Mouse (Mus musculus) frontal cortex, postnatal 36 days (tissue): Measurements from ENCODE around the gene Lsm10.
A peak's percentile ranks its signal among the peaks of the same experiment; 100 is the strongest.

Experiments used
- DNase-seq, 2 experiments: peaks; one replicate each; pipeline ENCODE4 v3.0.0; 2022; ENCODE audit warnings: low spot score in 2 of 2

Gene Lsm10

DNA sequence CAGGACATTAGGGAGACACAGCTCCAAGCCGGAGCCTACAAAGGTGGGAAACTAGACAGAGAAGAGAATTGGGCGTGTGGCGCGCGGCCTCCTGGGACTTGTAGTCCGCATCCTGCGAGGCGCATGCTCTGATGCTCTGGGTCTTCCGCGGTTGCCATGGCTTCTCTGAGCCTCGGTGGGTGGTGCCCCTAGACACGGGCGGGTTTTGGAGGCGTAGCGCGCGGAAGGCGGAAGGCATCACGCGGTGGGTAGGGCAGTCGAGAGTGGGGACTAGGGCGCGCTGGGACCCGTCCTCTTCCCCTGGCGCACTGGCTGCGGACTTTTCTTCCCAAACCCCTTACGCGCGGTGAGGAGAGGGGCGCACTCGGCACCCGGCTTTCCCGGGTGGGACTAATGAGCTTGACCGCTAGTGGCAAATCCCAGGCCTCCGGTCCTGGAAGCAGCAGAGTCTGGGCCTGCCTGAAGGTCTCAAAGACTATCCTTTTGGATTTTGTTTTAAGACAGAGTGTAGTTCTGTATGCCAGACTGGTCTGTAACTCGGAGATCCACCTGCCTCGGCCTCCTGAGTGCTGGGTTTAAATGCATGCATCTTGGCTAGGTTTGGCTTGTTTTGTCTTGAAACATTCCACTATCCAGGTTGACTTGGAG, at the start of gene Lsm10:
Gene Lsm10 (plus strand): TSS at position 160 of the 648 bp plus-strand sequence.
- peak; percentile 96 to 98 for DNase-seq

DNA sequence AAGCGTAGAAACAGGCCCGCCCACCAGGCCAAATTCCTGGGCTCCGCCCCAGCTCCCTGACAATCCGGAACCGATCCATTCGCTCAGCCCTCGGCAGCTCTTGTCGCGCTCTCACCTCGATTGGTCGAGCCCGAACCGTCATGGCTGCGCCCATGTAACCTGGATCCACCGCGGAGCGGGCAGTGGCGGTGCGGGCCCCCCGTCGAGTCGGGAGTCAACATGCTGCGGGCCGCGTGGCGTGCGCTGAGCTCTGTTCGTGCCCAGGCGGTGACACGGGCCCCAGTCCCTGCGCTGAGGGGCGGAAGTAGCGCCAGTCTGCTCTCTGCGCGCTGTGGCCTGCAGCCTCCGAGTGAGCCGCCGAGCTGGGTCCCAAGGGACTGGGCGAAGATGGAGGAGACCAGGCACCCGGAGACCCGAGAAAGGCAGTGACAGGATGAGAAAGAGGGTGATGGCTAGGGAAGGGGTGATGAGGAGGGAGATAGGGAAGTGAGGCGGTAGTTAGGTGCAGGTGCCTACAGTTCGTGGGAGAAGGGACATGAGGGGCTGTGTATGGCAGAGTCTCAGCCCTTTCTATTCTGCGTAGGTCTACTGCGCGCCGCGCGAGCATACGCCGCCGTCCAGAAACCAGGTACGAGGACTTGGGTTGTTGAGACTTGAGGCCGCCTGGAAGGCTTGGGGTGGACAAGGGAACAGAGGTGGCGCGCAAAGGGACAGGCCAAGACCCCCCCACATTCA, 49.4 kb upstream of the Lsm10 start, which contains the start of gene Mrps15:
Gene Mrps15 (plus strand): TSS at position 75 of the 735 bp plus-strand sequence.
- DNase-seq = peak; percentile 84 to 85

DNA sequence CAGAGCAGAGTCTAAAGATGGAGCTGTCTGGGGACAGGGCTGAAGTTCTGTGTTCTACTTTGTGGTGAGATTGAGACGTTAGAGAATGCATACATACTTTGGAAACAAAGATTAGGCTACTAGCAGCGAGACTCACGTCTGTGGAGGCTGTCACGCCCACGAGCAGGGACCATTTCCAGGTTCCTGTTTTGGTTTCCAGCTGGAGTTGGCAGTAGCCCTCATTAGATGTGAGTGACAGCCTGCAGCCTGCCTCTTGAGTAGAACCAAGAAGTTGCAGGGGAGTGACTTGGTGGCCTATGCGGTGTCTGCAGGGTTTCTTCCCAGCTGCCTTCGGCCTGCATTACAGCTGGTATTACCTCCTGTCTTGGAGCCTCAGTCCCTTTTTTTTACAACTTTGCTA, 44.8 kb upstream of the Lsm10 start:
- peak; percentile 58 to 79 for DNase-seq

DNA sequence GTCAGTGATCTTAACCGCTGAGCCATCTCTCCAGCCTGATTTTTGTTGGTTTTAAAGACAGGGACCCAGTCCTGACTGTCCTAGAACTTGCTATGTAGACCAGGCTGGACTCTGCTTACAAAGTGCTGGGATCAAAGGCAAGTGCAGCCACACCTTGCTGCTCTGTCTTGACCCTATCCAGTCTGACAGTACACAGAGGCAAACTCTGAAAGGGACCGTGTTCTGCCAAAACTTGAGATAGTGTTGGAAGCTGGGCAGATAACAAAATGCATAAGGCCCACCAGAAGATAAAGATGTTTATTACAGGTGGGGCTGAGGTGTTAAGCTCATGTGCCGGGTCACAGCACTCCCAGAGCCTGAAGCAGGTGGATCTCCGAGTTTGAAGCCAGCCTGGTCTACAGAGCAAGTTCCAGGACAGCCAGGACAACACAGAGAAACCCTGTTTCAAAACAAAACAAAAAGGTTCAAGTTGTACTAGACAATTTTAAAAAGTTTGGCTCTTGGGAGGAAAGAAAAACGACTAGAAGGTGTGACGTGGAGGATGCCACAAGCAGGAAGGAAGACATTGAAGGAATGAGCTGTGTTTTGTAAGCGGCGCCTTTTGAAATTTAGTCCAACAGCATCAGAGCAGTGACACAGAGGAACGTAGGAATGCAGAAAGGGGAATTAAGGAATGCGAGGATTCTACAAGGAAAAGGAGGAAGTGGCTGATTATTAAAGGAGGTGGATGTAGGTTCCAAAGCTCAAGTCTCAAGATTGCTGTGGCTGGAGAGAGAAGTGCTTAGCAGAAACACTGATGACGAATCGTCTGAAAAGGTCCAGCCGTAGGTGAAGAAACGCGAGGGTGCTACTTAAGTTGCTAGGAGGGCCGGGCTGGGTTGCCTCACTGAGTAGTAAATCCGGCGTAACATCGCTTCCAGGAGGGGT, 39.0 kb upstream of the Lsm10 start:
- DNase-seq = no peak

DNA sequence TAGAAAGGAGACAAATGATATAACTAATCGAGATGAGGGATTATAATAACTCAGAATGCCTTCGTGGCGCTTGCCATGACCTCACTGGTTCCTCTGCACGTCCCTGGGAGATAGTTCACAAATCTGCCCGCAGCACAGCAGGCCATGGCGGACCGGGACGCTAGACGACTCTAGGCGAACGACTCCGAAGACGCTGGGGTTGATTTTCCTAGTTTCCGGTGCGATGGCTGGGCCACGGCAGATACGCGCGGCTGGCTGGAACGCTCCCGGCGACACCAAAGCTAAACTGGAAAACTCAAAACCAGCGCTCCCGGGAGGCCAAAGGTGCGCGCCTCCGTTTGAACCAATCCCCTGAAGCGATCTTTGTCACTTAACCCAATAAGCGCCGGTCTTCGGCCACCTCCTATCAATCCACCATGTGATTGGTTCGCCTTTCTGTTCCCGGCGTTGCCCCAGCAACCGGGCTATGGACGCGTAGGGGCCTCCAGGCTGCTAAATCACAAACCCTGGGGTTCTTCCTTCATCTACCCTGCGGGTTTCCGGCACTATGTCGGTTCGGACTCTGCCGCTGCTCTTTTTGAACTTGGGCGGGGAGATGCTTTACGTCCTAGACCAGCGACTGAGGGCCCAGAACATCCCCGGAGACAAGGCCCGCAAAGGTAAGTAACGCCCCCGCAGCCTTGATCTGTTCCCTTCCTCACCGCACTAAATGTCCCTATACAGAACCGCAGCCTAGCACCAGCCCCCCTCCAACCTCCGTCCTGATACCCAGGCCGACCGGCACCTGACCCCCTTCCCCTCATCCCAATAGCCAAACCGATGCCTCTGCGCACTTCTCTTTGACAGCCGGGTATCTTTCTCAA, 38.1 kb upstream of the Lsm10 start, which contains the start of gene Oscp1:
Gene Oscp1 (plus strand): TSS at position 432 of the 863 bp plus-strand sequence.
- DNase-seq = peak; percentile 91 to 96

DNA sequence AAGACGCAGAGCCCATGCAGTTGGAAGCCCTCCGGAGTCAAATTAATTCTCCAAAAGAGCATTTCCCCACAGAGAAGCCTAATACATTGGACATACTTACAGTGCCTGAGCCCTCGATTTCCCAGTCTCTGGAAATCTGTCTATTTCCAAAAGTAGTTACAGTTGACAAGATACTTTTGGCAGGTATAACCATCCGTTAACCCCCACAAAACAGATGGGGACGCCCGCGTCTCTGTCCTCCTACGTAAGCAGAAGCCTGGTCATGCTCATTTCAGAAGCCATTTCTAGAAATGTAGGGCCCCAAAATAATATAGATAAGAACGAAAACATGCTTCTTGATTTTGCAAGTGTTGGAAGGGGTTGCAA, 37.4 kb upstream of the Lsm10 start:
- DNase-seq = peak; percentile 67 to 85

DNA sequence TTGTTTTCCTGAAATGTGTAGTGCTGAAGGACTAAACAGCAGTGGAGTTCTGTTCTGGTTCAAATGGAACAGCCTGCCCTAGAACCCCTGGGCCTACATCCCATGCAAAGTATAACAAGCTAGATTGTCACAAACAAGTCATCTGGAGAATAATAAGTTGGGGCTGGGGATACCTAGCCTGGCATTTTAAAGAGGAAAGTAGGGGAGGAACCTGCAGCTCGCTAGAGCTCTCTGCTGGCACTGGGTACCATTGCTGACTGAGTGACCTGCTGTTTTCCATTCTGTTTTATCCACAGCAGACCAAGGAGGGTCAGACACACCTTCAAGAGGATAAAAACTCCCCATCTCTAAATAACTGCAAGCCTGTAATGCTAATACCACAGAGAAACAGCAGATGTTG, 33.6 kb upstream of the Lsm10 start:
- peak in 1 of 2 experiments; percentile 46 for DNase-seq

DNA sequence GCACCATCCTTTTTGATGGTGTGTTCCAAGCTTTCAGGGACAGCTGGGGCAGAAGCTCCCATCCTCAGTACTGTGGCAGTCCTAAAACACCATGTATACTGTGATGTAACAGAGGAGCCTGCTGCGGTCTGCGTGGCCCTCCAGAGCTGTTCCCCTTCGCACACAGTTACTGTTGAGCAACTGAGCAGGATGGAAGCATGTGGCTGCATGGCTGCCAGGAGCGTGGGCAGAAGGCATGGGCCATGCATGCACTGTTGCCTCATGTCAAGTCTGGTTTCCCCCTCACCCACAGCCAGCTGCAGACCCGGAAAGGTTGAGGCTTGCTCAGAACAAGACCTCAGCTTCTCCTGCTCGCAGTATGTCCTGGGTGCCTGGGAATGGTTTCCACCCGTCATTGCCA, 31.2 kb upstream of the Lsm10 start:
- no peak for DNase-seq

DNA sequence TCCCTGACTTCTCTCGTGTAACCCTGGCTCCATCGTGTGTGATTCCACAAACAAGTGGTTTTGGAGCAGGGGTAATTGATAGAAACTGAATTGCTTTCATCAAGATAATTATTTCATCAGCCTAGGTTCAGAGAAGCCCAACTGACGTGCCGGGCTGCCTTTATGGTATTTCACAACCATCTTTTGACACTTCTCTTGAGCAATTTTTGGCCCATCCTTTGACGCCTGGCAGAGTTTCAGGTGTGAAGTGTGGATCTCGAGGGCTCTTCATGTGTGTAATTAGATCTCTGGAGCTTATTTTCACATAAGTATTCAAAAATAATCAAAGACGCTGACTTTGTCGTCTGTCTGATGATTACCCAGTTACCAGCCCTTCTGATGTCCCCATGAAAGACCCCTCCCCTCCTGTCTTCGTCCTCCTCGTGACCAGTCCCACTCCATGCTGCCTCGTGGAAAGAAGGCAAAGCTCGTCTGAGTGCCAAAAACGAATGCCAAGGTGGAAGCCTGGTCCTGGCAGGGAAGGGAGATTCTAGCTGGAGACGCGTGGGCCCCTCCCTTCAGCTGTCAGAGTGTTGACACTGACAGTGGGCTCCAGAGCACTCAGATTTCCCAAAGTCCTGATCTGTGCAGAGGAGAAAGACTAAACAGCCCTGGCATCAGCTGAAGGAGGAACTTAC, 28.9 kb upstream of the Lsm10 start:
- DNase-seq = peak; percentile 22 to 55

DNA sequence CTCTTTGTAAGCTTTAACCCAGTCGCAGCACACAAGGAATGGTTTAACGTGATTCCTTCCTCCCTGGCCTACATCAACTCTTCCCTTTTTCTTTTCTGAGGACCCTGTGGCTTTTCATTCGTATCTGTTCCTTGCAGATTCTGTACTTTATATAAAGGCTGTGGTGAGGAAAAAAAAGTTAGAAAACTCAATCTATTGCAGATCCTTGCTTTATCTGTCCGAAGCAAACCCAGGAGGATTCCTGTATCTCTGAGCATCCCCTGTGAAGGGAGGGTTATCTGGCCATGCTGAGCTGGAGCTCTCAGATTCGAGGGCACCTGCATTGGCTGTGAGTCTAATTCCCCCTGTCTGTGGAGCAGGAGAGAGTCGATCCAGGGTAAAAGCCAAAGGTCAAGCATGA, 27.6 kb upstream of the Lsm10 start:
- DNase-seq = no peak

DNA sequence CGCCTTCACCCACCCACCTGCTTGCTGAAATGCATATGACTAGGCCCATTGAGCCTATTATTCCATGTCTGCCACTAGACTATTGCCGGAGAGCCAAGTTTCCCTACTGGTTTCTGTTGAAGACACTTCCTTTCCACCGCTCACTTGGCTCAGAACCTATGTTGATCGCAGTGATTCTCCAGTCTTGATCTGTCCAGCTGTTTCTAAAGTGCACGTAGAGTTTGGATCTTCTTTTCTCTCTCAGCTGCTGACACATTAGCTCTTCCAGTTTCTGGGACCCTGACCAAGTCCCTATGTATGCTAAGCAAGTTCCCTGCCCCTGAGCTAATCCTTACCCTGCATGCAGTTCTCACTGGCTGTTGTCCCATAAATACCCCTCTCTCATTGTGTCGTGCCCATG, 18.6 kb upstream of the Lsm10 start:
- DNase-seq = no peak

DNA sequence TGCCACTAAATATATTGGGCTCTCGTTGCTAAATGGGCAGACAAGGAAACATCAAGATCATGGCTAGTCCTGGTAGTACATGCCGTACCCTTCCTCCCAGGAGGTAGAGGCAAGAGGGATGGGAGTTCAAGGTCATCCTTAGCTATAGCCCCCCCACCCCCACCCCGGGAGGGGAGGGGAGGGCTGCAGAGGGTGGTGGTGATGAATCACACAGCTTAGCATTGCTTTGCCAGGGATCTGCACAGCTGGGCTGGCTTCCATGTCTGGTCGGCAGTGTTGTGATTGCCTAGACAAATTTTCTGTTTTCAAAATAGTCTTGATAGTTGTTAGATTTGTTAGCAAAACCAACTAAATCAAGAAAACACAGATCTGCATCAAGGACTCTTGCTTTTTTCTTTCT, 17.2 kb upstream of the Lsm10 start:
- DNase-seq = no peak

DNA sequence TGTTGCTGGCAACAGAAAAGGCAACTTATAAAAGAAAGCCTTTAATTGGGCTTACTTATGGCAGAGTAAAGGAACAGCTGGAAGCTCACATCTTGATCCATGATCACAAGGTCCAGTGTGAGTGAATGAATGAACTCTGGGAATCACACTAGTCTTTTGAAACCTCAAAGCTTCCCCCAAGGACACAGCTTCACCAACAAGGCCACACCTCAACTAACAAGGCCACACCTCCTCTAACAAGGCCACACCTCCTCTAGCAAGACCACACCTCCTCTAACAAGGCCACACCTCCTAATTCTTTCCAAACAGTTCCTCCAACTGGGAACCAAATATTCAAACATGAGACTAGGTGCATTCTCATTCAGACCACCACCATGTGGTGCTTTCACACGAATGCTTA, 14.8 kb upstream of the Lsm10 start:
- DNase-seq = no peak

DNA sequence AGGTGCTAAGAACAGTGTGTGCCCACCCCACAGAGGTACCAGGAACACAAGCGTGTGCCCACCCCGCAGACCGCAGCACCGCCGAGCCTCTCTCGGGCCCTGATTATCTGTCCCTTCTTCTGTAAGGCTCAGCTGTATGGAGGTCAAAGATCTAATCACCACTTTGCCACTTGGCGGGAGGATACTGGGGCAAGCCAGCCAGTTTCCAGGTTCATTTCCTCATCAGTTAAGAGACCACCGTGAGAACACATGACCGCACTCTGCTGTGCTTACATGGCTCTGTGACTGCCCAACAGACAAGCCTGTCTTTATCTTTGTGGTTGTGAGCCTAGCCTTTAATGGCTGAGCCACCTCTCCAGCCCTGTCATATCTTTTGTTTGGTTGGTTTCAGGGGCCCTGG, 13.4 kb upstream of the Lsm10 start:
- no peak for DNase-seq

DNA sequence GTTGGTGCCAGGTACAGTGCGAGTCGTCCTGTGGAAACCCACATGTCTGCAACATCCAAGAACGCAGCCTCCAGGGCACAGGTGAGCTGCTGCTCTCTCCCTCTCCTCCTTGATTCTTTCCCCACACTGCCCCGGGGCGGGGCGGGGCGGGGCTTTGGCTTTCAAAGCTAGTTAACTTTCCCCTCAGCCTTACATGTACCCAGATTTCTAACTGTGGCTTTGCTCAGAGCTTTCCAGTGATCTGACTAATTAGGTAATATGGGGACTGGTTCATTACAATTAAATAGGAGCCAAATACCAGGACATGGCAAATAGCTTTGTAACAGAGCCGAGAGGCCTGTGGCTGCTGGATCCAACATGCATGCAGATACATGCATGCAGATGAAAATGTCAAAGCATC, 12.0 kb upstream of the Lsm10 start:
- DNase-seq = no peak

DNA sequence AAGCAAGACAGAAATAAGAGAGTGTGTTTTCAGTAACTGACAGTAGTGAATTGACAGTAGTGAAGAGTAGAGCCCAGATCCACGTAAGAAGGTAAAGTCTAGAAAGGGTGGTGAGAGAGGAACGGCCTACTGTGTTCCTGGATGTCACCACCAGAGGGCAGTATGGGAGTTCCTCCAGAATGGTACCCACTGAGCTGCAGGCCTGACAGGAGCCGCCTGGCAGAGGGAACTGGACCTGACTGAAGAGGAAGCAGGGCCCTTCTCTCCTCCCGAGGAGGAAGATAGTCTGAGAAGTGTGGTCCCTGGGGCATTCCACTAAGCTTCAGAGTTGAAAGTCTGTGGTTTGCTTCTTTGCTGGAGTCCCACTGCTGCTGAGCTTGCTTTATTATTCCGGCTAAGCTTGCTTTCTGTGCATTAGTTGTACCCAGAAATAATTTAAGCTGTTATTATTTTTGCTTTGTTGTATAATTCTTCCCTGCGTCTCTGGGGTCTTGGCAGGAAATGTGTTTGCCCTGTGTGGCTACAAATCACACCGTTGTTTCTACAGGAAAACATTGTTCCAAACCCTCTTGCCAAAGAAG, 10.3 kb upstream of the Lsm10 start:
- DNase-seq = peak; percentile 72 to 80

DNA sequence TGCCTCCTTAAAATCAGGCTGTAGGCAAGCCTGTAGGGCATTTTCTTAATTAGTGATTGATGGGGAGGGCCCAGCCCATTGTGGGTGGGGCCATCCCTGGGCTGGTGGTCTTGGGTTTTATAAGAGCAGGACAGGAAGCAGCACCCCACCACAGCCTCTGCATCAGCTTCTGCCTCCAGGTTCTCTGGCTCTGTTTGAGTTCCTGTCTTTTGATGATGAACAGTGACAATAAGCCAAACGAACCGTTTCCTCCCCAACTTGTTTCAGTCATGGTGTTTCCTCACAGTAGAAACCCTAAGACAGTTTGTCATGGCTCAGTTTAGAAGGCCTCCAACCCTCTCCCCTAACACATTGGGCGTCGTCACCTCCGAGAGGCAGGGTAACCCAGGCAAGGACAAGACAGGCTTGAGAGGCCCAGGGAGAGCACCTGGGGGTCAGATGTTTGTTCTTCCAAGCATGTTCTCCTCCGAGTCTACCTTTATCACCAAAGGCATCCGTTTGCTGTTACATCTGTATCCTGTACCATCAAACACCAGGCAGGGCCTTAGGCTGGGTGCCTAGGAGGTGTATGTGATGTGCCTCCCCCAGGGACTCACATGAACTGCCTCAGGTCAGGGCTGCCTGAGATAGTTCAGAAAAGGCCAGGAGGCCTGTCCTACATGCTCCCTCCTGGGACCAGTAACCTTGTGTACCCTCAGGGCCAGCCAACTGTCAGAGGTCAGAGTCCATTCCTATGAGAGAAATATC, 6.1 kb upstream of the Lsm10 start:
- no peak for DNase-seq

DNA sequence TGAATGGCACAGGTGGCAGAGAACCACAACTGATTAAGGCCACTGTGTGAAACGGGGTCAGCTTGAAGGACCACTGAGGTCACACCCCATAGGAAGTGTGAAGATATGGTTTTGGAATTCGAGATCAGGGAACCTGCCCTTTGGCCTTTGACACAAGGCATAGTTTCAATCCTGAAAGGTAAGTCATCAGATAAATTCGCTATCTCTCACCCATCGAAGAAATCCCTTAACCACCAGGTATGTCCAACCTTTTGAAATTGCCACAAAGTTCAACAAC, 5.6 kb upstream of the Lsm10 start:
- DNase-seq = no peak

DNA sequence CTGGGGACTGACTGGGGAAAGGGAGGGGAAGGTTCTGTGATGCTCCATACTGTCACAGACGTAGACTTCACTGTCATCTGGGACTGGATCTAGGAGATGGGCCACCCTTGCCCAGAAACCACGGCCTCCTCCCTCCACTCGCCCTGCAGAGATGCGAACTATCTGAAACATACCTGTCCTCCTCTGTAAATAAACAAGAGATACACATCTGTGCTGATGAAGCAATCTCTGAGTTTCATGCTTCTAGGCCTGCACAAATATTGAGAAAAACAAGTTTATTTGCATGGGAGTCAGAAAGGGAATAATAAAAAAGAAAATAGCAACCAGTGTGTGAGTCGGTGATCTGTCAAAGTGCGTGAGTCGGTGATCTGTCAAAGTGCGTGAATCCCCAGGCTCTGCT, 4.5 kb upstream of the Lsm10 start:
- no peak for DNase-seq
